Mouse (Mus musculus) activated CD4-positive, CD25-positive, alpha-beta regulatory T cell, adult 4 months (primary cell): Measurements from ENCODE around the gene Lrmda. TPM values are rescaled to one million over a fixed set of nuclear protein-coding genes. Genes with fewer than 3 reads are reported as not detected.

Experiments used
- ATAC-seq: one replicate; pipeline ENCODE4 v1.8.0; 2017
- polyA plus RNA-seq, 2 experiments: library from polyadenylated mRNA; unstranded; fragments of 100-300 nt; shearing (Covaris generic); gene quantifications; one replicate each; pipeline ENCODE4 v1.2.1; 2017

The Lrmda gene
- polyA plus RNA-seq, 2 experiments from 2014 or later: not detected

DNA sequence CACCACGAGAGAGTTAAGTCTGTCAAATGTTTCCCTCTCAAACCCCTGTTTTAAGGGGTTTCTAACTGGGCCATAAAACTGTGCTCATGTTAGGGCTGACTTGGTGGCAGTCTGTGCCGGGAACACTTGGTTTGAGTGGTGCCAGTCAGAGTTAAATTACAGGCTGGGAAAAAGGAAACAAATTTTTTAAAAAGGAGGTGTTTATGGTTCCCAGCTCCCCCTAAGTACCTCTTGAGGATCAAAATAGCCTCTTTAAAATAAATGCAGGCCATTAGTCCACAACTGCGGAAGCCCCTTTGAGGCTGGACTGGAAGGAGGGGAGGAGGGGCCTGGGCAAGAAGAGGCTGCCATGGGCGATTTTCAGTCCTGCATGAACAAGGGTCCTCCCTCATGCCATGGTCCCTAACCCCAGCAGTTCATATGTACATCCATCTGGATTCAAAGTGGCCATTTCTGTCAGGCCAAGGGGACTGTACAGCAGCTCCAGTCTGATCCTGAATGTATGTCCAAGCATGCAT, 416.4 kb downstream of the Lrmda start:
- ATAC-seq: no peak

DNA sequence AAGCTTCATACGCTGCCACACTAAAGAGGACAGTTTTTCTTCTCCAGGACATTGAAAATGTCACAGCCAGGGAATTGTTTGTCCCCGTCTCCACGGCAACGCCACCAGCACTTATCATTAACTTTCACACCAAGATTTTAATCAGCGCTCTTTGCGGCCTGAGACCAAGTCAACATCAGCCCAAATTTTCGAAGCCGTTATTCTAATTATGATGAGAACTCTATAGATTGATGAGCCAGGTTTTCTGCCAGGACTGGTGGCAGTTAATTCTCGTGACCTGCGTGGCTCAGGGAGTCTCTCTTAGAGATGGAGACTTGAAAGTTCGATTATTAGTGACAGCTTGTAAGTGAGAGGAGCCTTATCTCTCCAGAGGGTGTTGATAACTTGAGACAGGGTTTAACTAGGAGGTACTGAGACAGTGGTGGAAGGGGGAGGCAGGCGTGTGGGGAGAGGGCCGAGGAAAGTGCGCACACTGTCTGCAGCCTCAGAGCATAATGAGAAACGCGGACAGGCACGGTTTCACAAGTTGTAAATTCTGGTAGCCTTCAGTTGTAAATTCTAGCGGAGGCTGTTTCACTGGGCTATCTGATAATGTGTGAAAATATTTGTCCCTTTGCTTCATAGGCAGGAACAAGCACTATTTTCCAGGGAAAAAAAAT, 421.0 kb downstream of the Lrmda start:
- ATAC-seq: no peak

DNA sequence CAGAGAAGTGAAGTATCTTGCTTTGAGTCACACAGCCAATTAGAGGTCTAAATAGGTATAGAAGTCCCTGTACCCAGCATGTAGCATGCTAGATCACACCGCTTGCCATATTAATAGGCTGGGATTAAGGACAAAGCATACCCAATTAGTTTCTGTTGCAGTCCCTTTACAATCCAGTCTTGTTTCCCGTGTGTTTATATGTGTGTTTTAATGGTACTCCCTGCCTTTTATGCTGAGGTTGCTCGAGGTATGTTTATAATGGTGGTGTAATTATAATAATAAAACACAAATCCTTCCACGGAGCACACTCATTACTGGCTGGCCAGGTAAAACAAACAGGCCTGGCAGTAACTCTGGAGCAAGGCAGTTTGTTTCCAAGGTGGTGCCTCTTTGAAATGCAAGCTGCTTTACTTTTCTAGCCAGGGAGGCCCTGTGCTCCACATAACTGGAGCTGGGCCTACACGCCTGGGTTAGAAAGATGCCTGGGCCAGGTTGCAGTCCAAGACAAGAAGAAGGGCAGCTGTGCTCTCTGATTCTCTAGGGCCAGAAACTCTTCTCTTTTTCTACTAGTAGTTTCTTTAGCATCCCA, 422.4 kb downstream of the Lrmda start:
- no peak for ATAC-seq

DNA sequence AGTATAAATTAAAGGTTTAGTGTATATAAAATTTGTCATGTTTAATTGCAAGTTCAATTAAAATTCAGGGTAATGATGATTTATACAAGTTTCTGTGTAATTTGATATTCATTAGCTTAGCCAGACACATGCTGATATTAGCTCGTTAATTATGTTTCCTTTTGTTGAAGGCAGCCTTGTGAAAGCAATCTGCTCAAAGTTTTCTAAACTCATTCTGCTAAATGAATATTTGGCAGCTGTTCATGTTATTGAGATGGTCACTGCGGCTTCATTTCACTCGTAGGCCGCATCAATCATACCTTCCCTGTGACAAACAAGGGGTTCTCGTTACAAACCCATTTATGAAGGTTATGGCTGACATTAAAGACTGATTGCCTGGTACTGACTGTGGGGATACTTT, 423.2 kb downstream of the Lrmda start:
- ATAC-seq: no peak

DNA sequence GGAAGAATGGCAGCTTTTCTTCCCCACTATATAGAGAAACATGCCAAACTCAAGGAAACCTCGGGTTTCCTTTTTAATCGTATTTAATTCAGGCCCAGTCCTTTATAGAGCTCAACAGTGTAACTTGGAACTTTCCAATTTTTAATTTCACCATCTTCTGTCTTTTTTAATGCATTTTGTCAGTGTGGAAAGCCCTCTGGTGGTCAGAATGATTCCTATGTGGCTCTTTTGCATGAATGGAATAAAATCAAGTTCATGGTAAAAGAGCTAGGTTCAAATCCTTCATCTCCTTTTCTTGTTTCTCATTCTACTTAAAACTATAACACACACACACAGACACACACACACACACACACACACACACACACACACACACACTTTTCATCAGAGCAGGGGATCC, 425.0 kb downstream of the Lrmda start:
- ATAC-seq: no peak

DNA sequence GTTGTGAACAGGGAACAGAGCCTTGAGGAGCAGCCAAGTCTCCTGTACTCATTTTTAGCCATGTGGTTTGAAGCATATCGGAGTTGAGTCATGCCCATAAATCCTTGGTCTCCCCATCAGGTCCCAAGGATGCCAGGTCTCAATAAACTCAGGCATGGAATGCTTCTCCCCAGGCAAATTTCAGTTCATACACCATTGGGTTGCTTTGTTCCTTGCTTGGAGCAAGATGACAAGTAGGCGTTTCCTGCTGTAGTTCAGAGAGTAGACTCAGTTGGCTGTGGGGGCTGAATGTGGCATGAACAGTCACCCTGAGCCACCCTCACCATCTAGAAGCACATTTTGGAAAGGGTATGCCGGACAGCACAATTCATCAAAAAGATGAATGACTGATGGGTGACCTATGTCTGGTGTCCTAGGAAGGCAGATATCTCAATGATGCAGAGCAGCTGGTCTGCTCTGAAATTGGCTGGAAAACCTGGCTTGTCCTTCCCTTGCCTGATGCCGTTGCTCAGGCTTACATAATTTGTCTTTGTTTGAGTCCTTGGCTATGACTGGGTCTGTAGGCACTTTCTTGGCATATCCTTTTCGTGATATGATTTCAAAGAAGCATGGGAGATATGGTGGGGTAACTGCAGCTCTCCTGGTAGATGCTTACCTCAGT, 425.8 kb downstream of the Lrmda start:
- no peak for ATAC-seq

DNA sequence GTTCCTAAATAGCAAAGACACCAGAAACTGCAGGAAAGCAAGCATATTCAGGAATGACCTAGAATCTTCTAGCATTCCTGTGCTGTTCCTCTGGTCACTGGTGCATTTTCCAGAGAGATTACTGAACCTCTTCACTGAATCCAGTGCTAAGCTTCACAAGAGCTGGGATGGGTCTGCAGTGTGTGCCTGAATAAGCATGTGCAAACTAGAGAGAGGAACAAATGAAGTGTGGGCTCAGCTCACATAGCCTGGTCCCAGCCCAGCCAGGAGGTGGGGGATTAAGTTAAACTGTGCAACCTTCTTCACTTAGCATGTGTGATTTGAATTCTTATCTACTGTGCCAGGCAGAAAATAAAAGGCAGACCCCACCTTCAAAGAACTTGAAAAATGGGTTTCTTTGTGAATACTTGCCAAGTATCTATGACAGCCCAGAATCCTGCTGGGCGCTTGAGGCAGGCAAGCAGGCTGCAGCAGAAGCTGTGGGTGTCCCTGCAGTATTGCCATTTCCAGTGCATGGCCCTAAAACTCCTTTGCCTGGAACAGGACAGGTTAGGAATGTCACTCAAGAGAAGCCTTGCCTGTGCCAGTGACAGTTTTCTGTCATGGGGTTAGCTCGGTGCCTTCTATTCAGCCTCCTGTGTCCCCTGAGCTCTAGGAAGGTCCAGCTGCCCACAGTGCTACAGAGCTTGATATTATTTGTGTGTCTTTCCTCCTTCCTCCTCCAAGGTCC, 426.5 kb downstream of the Lrmda start:
- no peak for ATAC-seq

DNA sequence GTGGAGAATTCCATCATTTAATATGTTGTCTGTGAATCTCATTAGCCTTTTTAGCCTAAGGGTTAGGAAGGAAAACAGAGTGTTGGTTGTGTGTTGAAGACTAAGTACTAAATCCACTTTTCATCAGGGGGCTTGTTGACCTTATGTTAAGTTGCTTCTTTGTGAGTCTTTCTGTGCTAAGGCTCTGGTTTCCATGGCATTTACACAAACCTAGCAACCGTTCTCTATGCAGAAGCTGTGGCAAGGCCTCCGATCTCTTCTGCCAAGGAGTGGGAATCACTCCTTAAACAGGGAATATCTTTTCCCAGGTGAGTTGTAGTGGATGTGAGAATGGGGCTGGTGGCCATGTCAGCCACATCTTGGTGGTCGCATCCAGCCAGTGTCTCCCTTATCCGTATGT, 432.1 kb downstream of the Lrmda start:
- no peak for ATAC-seq

DNA sequence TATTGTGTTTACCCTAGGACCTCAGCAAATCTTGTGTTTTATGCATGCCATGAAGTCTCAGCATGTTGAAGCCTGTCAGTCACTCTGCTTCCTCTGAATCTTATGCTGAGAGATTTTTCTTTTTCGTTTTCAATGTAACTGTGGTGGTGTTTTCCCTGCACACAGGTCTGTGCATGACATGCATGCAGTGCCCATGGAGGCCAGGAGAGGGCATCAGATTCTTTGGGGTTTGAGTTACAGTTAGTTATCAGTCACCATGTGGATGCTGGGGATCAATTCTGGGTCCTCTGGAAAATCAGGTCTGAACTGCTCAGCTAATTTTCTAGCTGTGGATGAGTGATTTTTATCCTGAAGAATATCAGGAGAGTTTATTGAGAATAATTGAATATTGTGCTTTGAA, 444.8 kb downstream of the Lrmda start:
- no peak for ATAC-seq

DNA sequence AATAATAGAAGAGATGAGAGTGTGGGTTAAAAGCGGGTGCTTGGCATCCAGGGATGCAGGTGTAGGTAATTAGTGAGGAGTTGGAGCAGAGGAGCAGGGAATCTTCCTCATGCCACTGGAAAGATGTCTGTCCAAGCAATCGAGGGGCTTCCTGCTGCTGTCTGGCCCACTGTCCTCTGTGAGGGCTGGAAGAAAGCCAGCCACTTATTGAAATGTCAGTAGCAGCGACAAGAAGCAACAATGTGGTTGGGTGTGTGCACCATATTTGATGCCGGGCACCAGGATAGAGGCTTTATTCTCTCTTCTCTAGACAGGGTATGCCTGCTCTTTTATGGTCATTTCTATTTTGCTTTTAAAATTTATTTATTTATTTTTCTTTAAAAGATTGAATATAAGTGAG, 451.5 kb downstream of the Lrmda start:
- ATAC-seq: no peak

DNA sequence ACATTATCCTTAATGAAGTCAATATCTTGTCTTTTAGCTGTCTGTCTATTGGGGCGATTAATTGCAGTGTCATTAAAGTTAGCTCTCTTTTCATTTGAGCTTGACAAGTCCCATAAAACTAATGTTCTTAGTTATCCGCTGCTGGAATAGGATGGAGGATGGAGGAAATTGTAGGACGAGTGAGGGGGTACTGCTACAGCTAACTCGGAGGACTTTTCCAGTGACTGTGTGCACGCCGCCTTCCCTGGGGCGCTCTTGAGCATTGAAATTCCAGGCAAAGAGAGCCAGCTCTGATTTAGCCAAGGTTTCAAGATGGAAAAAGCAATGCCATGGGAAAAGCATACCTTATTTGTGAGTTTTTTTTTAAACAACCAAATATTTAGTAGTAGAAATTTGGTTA, 453.9 kb downstream of the Lrmda start:
- ATAC-seq: no peak

DNA sequence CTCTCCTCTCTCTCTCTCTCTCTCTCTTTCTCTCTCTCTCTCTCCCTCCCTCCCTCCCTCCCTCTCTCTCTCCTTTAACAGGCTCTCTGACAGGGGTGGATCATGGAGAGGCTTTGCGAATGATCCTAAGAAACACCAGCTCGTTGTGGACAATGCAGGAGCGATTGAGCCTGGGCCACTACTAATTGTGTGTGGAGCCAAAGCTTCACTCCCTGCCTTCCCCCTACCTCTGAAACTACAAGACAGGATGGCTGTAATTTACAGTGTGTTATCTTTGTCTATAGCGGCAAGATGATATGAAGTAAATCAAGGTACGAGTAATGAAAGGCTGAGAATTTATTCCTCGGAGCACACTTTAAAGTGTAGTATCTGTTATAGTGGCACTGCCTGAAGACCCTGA, 454.5 kb downstream of the Lrmda start:
- ATAC-seq: no peak

DNA sequence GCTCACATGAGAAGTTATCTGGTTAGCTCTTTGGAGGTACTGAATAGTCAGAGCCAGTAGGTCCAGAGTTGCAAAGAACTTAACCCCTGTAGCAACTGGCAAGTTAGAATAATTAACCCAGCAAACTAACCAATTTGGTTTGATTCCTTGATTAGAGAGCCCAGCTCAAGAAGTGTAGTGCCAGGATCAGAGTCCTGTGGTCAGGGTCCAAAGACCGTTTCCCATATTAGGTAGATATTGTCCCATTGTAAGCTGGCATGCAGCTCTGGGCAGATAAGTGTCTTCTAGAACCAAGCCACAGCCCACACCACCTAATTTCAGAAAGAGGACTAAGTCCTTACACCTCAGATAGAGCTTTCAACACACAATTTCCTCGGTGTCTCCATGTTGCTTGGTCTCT, 473.8 kb downstream of the Lrmda start:
- no peak for ATAC-seq

DNA sequence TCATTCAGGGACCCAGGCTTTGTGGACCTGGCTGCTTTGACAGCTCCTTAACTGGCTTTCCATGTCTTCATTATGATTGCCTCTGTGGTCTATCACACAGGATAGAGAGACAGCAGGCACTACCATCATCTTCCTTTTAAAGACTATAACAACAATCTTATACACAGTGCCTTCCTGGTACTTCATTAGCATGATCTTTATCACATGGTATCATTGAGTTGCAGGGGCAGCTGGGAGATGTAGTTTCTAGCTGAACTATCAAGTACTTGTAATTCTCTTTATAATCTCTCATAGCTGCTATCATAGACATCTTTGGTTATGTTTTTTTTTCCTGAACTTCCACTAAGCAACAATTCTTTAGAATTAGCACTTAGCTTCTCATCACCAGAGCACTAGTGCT, 474.8 kb downstream of the Lrmda start:
- ATAC-seq: no peak

DNA sequence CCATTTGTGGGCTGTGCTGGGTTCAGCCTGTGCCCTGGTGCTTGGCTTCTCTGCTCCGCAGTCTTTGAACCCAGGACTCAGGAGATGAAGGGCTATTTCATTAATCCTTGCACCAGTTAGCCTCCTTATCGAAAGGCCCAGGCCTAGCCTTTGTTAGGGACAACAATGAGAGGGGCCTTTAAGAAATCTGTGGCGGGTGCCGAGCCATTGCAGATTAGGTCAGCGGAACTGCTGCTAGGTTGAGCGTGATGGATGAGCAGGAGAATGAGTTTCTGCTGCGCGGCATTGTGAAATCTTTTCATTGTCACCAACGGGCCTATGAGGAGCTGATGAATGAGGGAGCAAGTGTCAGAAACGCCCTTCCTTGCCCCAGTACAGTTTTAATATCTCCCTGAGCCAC, 475.4 kb downstream of the Lrmda start:
- ATAC-seq: no peak

DNA sequence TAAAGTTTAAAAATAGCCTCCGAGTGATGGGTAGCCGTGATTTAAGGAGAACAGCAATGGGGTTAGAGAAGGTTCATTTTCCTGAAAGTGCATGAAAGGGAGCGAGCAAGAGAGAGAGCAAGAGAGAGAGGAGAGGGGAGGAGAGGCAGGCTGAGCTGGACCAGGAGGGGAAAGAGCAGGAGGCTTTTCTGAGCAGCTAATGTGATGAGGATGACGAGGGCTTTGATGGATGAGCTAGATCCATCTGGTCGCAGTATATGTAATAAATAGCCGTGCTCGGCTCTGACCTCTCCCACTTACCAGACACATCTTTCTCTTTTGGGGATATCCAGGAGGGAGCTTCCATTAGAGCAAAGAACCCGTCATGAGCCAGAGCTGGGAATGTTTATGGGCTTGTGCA, 475.8 kb downstream of the Lrmda start:
- no peak for ATAC-seq

DNA sequence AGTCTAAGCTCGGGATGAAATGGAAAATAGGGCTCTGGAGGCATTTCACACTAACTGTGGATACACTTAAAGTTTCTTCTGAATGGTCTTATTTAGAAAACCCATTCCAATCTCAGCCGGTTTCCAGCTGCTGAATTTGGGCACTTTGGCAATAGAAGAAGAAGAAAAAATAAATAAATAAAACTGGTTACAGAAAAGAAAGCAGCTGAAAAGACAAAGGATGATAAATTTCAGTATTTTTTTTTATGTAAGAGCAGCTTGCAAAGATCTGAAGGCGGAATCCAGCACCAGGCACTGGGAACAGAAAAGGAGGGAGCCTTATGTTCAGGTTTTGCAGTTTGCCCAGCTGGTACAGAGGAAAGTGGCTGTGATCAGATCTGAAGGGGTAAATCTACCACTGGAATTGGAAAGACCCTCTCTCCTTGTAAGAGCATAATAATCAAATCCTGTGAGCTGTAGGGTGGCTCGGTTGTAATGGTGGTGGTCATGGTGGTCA, 478.2 kb downstream of the Lrmda start:
- no peak for ATAC-seq

DNA sequence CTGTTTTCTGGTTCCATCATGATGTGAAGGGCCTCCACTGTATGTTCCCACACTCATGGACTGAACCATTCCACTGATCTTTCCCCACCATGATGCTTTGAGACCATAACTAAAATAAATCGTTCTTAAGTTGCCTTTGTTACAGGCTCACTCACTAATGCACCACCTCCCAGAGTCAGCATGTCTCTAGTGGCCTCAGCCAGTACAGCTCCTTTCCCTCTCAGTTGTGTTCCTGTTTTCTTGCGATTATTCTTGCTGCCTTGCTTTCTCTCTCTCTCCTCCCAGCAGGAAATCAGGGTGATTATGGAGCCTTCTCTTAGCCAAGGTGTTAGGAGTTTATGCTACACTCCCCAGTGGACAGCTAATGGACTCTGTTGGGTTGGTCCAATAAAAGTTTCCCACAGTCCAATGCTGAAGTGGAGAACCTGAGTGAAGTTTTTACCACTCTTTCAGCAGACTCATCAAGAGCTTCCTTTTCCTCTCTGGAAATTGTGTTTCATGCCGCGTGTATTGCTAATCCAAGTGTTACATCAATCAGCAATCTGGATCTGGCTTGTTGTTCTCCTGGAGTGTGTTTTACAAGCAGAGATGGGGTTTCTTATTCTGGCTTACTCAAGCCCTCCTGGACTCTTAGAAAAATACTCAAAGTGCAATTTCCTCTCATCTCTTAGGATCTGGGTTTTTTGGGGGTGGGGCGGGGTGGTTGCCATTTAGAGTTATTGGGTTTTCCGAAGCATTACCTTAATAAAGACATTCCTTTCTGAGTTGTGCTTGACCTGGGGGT, 490.4 kb downstream of the Lrmda start:
- no peak for ATAC-seq

DNA sequence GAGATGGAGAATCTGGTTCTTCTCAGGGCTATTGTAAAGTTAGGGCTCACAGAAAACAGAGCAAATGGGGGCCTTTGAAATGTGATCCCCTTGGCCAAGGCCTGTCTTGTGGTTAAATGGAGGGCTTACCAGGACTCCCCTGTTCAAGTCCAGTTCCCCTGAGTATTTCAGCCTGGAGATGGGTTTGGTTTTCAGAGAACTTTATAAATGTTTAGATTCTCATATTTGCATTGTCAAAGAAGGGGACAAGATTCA, 490.9 kb downstream of the Lrmda start:
- ATAC-seq: no peak

DNA sequence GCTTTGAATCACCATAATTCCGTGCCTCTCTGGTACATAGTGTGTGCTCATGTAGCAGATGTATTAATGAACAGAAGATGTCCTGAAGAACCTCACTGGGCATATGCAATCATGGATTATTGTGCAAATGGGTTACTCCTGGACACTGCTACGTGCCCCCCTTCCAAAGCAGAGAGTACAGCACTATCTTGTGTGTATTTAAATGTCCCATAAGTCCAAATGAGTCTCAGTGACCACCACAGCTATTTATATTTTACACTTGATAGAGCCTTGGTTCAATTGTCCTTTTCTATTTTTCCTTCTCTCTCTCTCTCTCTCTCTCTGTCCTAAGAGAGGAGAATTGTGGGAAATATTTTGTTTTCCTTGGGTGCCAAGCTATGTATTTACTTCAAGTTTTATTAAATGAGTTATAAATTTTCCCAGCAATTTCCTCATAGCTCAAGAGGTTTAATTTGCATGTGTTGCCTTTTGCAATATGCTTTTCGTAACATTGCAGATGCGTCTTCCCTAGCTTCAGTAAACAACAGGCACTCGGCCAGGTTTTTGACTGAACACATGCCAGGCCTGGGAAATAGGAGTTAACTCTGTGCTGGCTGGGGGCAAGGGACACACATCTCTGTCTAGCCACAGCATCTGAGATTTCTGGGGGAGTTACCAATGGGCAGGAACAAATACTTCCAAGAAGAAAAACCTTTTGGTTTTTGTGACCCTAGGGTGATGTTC, 495.0 kb downstream of the Lrmda start:
- ATAC-seq: no peak

DNA sequence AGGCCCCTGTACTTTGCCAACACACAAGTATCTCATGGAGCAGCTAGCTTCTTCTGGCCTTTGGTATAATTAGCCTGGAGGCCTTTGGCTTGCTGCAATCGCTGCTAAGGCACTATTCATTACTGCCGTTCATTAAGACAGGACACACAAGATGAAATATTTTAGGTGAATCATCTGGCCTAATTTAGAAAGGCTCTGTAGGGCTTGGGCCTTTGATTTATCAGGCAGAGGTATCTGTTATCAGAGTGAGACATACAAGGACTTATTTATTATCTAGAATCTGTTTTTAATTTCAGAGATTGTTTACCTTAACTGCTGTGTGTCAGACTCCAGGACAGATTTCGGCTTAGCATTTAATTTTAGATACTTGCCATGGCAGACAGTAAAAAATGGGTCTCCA, 511.2 kb downstream of the Lrmda start:
- ATAC-seq: no peak

DNA sequence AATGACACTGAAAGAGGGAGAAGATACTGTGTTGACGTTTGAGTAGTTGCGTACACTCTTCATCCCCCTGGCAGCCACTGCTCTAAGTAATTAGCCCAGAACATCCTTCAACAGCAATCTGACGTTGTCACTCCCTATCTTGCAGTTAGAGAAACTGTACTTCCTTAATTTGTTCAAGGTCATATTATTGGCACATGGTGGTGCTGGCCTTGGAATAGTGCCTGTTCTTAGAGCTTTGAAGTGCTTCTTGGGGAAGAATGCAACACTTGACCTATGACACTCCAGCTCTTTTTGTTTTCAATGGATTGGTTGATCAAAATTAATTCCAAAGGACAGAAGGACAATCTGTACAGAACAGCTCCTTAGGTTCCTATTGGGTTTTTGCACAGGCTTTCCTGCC, 514.0 kb downstream of the Lrmda start:
- no peak for ATAC-seq
